Mouse (Mus musculus): ENCODE results near the gene Jund.

Gene Jund

DNA sequence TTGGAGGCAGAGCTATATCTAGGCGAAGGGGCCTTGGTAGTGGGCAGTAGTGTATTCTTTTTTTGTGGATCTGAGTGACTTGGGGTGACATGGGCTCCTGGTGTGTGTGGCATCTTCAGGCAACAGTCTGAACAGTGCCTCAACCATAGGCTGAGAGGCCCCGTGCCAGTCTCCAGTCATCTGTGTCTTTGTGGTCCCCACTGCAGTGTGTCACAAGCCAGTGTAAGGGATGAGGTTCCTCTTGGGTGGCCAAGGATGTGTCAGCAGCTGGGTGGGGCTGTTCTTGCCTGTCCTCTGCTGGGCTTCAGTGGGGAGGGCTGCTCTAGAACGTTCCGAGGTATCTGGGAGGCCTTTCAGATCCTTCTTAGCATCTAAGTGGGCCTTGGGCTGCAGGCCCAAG, 32.2 kb downstream of the Jund start:
- DNase-seq: no peak

DNA sequence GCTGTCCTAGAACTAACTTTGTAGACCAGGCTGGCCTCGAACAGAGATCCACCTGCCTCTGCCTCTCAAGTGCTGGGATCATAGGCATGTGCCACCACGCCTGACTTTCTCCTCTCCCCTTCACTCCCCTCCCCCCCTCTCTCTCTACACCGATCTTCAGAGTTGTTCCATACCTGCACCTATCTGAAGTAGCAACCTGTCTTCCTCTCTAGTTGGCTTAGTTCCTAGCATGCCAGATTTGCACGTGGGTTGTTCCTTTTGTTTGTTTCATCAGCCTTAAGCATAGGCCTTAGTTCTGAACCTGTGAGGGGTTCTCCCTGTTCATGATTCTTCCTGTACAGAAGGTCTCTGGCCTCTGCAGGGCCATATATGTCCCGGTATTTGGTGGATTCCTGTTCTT, 39.0 kb downstream of the Jund start:
- no peak for DNase-seq

DNA sequence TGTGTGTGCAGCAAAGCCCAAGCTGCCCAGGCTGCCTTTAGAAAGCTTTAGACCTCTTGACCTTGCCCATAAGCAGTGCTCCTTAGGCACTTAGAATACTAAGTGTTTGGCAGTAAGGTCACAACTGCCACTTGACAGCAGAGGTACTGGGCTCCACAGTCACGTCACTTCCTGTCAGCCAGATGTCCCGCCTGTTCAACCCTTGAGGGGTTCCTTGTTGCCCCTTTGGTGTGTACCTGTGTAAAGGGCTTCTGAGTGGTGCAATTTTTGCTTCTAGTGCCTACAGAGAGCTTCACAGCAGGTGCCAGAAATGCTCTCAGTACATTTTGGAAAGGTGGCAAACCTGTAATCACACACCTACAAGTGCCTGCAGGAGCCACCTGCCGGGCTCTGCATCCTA, 39.5 kb downstream of the Jund start:
- no peak for DNase-seq

DNA sequence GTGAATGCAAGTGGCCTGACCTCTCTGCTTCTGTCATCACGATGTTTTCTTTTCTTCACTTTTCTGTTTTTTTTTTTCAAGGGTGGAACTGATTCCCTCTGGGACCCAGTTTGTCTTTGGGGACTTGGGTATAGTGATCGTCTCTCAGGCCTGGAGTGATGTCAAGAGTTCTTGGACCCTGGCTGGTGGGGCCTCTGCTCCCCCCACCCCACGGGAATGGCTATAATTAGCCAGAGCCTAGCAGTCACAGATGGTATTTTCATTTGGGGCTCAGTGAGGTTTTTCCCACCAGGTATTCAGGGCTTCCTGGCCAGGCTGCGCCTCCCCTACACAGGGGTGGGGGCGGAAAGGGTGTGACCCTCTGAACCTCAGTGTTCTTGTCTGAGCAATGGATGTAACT, 42.9 kb downstream of the Jund start:
- DNase-seq: no peak

DNA sequence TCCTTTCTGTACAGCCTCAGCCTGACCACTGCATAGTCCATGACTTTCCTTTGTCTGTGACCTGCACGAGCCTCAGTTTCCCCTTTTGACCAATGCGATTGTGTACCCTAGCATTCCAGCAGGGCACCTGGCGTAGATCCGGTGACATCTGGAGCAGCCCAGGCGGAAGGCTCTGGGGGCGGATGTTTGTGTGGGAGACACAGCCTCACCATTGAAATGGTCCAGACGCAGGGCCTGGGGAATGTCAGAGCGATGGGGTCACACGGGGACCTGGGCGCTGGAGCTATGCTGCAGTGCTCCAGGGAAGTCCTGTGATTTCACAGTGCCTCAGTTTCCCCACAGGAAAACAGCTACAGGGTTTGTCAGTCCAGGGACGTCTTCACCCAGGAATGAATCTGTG, 43.4 kb downstream of the Jund start:
- DNase-seq: peak; percentile 2

DNA sequence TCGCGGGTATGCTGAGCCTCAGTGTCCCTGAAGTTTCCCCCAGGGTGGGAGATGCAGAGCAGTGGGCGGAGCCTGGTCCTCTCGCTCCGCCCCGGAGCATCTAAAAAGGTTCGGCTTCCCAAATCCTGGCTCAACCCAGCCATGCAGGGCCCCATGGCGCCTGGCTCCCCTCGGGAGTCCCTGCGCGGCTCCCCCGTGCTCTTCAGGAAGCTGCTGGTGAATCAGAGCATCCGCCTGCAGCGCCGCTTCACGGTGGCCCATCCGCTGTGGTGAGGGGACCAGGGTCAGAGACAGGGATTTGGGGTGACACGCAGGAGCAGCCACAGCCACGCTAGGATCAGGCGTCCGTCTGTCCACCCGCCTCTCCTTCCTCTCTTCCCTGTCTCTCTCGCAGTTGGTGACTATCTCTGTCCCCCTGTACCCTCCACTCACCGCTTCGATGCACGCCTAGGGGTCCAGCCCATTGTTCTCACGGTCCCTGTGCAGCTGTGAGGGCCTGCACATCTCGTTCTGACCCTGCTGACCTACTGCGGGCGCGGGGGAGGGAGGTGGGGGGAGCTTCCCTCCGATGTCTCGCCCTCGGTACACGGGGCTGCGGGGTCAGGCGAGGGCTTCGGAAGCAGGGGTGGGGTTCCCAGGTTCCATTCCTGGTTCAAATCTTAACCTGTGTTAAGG, 44.4 kb downstream of the Jund start:
- peak; percentile 36 for DNase-seq

DNA sequence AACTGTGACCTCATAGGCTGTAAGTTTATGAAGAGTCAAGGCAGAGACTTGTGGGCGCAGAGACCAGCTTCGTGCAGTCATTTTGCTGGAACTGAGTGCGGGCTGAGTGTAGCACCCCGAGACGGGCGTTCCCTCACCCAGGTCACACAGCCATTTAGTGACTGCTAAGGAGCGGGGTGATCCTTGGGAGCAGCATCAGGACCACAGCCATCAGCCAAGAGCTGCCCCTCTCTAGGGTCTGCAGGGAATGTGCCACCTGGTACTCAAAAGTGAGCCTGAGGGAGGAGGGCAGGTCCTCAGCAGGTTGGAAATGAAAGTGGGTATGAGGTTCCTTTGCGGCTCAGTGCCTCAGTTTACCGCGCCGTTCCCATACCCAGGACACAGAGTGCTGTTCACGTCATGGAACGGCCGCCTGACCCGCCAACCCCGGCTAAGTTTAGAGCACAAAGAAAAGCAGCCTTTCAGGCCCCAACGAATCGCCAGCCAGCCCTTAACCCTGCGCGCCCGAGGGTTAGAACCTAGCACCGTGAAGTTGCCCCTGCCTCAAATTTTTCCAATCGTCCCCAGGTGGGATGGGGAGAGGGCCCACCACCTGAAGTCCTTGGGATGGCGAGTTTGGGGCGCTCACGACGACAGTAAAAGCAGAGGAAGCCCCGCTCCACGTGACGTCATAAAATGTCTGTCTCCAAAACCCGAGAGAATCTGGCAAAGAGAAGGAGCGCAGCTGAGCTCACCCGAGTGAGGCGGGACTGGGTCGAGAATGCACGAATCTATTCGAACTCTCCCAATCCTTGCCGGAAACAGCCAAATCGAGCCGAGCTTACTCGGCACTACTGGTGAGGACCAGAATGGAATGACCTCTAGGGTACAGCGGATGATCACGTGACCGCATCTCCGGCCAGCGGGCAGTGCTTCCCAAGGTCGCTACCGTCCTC, 45.2 kb downstream of the Jund start:
- DNase-seq: peak; percentile 89

DNA sequence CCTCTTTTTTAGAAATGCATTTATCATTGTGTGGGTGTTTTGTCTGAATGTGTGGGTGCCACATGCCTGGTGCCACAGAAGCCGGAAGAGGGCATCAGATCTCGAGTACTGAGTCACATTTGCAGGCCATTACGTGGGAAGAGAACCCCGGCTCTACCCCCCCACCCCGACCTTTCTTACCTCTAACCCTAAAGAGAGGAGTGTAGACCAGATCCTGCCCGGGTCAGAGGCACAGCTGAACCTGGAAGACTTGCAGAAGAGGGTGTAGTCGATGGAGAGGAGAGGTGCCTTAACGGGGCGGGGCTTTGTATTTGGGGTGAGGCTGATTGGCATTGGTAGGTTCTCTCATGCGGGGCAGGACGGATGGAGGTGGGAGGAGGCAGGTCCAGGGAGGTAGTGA, 46.1 kb downstream of the Jund start:
- no peak for DNase-seq

DNA sequence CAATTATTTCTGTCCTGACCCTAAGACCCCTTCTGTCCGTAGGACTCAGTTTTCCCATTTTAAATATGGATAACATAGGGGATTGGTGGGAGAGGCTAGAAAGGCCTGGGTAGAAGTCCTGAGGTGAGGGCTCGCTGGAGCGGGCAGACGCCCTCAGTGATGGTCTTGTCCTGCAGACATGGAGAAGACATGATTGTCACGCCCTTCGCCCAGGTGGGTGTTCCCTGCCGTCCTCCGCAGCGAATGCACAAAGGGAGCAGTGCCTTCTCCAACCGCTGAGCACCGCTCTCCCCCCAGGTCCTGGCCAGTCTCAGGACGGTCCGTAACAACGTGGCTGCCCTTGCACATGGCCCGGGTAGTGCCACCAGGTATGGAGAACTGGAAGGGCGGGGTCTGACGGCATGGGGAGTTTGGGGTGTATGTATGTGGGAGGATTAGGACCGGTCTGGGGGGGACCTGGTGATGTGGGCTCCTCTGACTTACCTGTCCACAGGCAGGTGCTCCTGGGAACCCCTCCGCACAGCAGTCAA, 47.0 kb downstream of the Jund start:
- peak; percentile 6 for DNase-seq

DNA sequence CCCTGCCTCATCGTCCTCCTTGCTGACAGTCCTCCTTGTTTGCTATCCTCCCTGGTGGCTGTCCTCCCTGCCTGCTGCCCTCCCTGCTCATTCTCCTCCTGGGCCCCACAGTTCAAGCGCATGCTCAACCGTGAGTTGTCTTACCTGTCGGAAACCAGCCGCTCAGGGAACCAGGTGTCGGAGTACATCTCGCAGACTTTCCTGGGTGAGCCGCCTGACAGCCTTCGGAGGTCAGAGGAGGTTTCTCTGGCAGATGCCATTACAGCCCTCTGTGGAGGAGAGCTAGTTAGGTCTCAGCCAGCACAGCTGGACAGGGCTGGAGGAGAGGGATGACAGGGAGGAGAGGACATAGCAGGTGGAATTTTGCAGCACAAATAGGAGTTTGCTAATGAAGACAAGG, 47.9 kb downstream of the Jund start:
- no peak for DNase-seq

DNA sequence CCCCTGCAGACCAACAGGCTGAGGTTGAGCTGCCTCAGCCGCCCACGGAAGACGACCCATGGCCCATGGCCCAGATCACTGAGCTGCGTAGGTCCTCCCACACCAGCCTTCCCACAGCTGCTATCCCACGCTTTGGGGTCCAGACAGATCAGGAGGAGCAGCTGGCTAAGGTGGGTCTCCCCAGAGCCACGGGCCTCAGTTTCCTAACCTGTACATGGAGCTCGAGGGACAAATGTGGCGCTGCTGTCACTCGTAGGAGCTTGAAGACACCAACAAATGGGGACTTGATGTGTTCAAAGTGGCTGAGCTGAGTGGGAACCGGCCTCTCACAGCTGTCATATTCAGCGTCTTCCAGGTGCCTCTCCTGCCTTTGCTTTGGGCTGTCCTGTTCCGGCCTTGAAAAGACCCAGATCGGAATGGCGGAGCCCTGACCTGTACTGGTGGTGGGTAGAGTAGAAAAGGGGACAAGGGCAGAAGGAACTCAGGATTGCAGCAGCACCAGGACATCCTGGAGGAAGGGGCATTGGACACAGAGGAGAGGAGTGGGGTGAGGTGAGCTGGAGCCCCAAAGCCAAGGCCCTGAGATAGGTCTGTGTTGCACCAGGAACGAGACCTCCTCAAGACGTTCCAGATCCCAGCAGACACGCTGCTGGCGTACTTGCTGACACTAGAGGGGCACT, 48.6 kb downstream of the Jund start:
- no peak for DNase-seq

DNA sequence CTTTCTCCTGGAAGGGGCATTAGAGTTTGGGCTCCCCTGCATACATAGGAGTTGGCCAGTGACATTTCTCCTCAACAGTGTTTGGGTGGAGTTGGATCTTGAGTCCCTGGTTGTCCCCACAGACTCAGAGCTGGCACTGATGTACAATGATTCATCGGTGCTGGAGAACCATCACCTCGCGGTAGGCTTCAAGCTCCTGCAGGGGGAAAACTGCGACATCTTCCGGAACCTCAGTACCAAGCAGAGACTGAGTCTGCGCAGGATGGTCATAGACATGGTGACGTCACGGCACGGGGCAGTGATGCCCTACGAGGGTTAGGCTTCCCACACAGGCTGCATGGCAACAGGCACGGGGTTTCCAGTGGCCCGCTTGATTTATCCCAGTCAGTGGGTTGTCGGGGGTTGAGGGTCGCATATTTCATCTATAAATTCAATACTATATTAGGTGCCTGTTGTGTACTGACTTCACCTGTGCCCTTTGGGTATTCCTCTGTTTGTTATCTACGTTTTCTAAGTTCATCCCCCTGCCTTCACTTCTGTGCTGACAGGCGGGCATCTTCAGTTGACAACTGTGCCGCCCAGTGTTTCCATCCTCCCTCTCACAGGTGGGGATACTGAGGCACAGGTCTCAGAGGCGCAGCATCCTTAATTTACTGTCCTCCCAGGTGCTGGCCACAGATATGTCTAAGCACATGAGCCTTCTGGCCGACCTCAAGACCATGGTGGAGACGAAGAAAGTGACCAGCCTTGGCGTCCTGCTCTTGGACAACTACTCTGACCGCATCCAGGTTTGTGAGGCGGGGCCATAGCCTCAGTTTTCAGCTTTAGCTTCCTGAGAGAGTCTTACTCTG, 49.7 kb downstream of the Jund start:
- peak; percentile 1 for DNase-seq

DNA sequence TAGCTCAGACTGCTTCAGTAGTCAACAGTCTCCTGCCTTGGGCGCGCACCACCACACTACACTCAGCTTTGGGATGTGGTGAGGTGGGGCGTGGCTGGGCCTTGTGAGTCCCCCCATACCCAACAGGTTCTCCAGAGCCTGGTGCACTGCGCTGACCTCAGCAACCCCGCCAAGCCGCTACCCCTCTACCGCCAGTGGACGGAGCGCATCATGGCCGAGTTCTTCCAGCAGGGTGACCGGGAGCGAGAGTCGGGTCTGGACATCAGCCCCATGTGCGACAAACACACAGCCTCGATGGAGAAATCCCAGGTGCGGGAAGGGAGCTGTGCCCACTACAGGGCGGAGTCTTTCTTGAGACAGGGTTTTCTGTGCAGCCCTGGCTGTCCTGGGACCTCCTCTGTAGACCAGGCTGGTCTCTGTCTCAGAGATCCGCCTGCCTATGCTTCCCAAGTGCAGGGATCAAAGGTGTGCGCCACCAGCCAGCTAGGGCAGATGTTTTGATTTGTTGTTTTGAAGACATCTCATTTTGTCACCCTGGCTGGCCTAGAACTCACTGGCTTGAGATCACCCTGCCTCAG, 50.4 kb downstream of the Jund start:
- DNase-seq: no peak

Data from kidney, postnatal 14 days (tissue).